Mouse (Mus musculus) lung, postnatal 0 days (tissue): ENCODE measurements around the gene Sugt1.

Source experiments
- CTCF ChIP-seq: IDR thresholded peaks from 2 replicates; pipeline ENCODE4 v1.5.1; 2016; ENCODE audit warnings: antibody characterized with exemption, mild to moderate bottlenecking
- EP300 ChIP-seq: IDR thresholded peaks from 2 replicates; pipeline ENCODE4 v1.6.1; 2016; ENCODE audit warnings: antibody characterized with exemption, mild to moderate bottlenecking, control low read depth

- no peak for TF ChIP-seq CTCF
- no peak for TF ChIP-seq EP300
These were observed 20.8 kb downstream of the Sugt1 start for GRCm38 (mm10) chr14:79608286-79608685.
